Mouse (Mus musculus): ENCODE results near the gene Gna15. TPM values are rescaled to one million over a fixed set of nuclear protein-coding genes. Genes with fewer than 3 reads are reported as not detected.

Gene Gna15
- polyA plus RNA-seq, 1 experiment, result 0.16 TPM

DNA sequence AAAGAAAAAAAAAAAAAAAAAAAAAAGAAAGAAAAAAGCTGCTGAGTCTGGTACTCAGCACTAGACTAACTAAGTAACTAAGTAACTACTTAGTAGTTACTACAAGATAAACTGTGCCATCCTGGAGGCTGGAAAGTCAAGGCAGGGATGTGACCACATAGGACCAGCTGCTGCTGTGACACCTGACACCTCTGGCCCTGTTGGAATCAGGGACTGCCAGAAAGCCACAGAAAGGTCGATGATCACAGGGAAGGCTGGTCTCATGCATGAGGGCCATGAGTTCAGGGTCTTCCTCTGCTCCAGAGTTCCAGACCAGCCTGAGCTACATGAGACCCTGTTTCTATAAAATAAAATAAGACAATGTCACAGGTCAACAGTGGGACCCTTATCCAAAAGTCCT, 33.5 kb upstream of the Gna15 start:
- peaks cover 15% of the 10 kb centered on the region for H3K36me3 ChIP-seq (ENCODE audit: control insufficient read depth, insufficient read depth)
- H3K79me3 ChIP-seq (ENCODE audit: low read depth), result peaks cover 22% of the 10 kb centered on the region
- no peak overlapping the region for H3ac ChIP-seq (ENCODE audit: control insufficient read depth, insufficient read length, low read depth)
- H3K27me3 ChIP-seq (ENCODE audit: control insufficient read depth, insufficient read depth, insufficient read length), result no peaks in the 10 kb centered on the region
- H3K4me3 ChIP-seq (ENCODE audit: insufficient read depth, poor library complexity, severe bottlenecking), result no peak overlapping the region
- peaks cover 33% of the 10 kb centered on the region for H3K79me2 ChIP-seq (ENCODE audit: control insufficient read depth, insufficient read depth)
- TF ChIP-seq CEBPB (IDR thresholded peaks at IDR 0.05; ENCODE audit: low read depth) (no peak), MYOD1 (IDR thresholded peaks at IDR 0.05; ENCODE audit: control insufficient read depth, insufficient read length, low read depth) (peak; percentile 17), MAX (IDR thresholded peaks at IDR 0.05) (no peak), CTCF (IDR thresholded peaks at IDR 0.05; ENCODE audit: control insufficient read depth, insufficient read depth, insufficient read length) (no peak), FOSL1 (IDR thresholded peaks at IDR 0.05; ENCODE audit: insufficient read depth, low read length, poor library complexity, severe bottlenecking) (no peak), MYOG (IDR thresholded peaks at IDR 0.05; ENCODE audit: control insufficient read depth, extremely low read depth, insufficient read length) (no peak), USF1 (IDR thresholded peaks at IDR 0.05; ENCODE audit: low read depth) (no peak)

DNA sequence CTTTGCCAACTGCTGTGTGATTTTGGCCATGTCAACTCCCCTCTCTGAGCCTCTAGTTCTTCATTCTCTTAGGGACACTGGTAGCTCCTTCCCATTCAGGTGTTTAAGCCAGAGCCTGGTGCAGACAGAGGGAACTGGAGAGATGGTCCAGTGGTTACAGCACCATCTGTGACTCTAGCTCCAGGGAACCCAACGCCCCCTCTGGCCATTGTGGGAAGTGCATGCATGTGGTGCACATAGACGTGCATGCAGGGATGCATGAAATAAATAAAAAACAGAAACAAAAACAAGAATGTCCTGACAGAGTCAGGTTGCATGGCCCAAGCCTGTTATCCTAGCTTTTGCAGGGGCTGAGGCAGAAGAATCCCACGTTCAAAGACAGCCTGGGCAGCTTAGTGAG, 32.3 kb upstream of the Gna15 start:
- Histone ChIP-seq H3K79me2 (ENCODE audit: control insufficient read depth, insufficient read depth) (peaks cover 21% of the 10 kb centered on the region), H3K27me3 (ENCODE audit: control insufficient read depth, insufficient read depth, insufficient read length) (no peaks in the 10 kb centered on the region), H3K36me3 (ENCODE audit: control insufficient read depth, insufficient read depth) (peaks cover 2% of the 10 kb centered on the region), H3ac (ENCODE audit: control insufficient read depth, insufficient read length, low read depth) (no peak overlapping the region), H3K79me3 (ENCODE audit: low read depth) (peaks cover 10% of the 10 kb centered on the region), H3K4me3 (ENCODE audit: insufficient read depth, poor library complexity, severe bottlenecking) (no peak overlapping the region)
- no peak for TF ChIP-seq MYOD1 (IDR thresholded peaks at IDR 0.05; ENCODE audit: control insufficient read depth, insufficient read length, low read depth)
- TF ChIP-seq CTCF (IDR thresholded peaks at IDR 0.05; ENCODE audit: control insufficient read depth, insufficient read depth, insufficient read length), result no peak
- no peak for TF ChIP-seq USF1 (IDR thresholded peaks at IDR 0.05; ENCODE audit: low read depth)
- TF ChIP-seq FOSL1 (IDR thresholded peaks at IDR 0.05; ENCODE audit: insufficient read depth, low read length, poor library complexity, severe bottlenecking), result no peak
- no peak for TF ChIP-seq CEBPB (IDR thresholded peaks at IDR 0.05; ENCODE audit: low read depth)
- TF ChIP-seq MYOG (IDR thresholded peaks at IDR 0.05; ENCODE audit: control insufficient read depth, extremely low read depth, insufficient read length), result no peak
- TF ChIP-seq MAX (IDR thresholded peaks at IDR 0.05), result no peak

GRCm38 (mm10) chr10:81553807-81554755, 30.1 kb upstream of the Gna15 start:
- Histone ChIP-seq H3K4me3 (ENCODE audit: insufficient read depth, poor library complexity, severe bottlenecking) (no peak overlapping the region), H3K79me3 (ENCODE audit: low read depth) (no peaks in the 10 kb centered on the region)

GRCm38 (mm10) chr10:81553232-81553631, 29.2 kb upstream of the Gna15 start:
- H3K79me2 ChIP-seq (ENCODE audit: control insufficient read depth, insufficient read depth), result no peaks in the 10 kb centered on the region
- no peaks in the 10 kb centered on the region for H3K79me3 ChIP-seq (ENCODE audit: low read depth)
- no peaks in the 10 kb centered on the region for H3K27me3 ChIP-seq (ENCODE audit: control insufficient read depth, insufficient read depth, insufficient read length)
- H3ac ChIP-seq (ENCODE audit: control insufficient read depth, insufficient read length, low read depth), result no peak overlapping the region
- no peaks in the 10 kb centered on the region for H3K36me3 ChIP-seq (ENCODE audit: control insufficient read depth, insufficient read depth)
- TF ChIP-seq CTCF (IDR thresholded peaks at IDR 0.05; ENCODE audit: control insufficient read depth, insufficient read depth, insufficient read length), result no peak
- H3K4me3 ChIP-seq (ENCODE audit: insufficient read depth, poor library complexity, severe bottlenecking), result no peak overlapping the region

More at GRCm38 (mm10) chr10:81553807-81554755, 30.1 kb upstream of the Gna15 start:
- H3K36me3 ChIP-seq (ENCODE audit: control insufficient read depth, insufficient read depth), result no peaks in the 10 kb centered on the region
- no peak for TF ChIP-seq CEBPB (IDR thresholded peaks at IDR 0.05; ENCODE audit: low read depth)
- TF ChIP-seq MYOD1 (IDR thresholded peaks at IDR 0.05; ENCODE audit: control insufficient read depth, insufficient read length, low read depth), result no peak
- no peak overlapping the region for H3ac ChIP-seq (ENCODE audit: control insufficient read depth, insufficient read length, low read depth)
- no peaks in the 10 kb centered on the region for H3K27me3 ChIP-seq (ENCODE audit: control insufficient read depth, insufficient read depth, insufficient read length)
- H3K79me2 ChIP-seq (ENCODE audit: control insufficient read depth, insufficient read depth), result no peaks in the 10 kb centered on the region

DNA sequence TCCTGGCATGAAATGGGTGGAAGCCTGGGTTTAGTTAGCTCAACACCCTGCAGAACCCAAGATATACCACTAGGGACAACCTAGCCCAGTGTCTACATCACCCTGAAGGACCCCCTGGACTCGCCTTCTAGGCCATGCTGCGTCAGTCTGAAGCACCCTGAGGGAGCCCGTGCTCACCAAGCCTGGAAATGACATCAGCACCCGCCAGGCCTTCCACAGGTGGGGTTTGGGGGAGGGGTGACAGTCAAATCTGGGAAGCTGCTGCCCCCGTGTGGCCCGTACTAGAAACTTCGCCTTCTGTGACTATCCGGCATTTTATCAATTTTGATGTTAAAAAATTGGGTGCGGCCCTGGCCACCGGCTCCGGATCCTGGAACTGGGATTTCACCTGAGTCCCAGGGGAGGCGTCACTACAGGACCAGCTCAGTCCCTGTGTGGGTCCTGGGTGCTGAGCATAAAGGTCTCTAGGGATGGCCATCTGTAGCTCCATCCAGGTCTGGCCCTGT, 27.6 kb upstream of the Gna15 start:
- Histone ChIP-seq H3K79me2 (ENCODE audit: control insufficient read depth, insufficient read depth) (no peaks in the 10 kb centered on the region), H3K4me3 (ENCODE audit: insufficient read depth, poor library complexity, severe bottlenecking) (no peak overlapping the region), H3K79me3 (ENCODE audit: low read depth) (no peaks in the 10 kb centered on the region), H3ac (ENCODE audit: control insufficient read depth, insufficient read length, low read depth) (no peak overlapping the region), H3K36me3 (ENCODE audit: control insufficient read depth, insufficient read depth) (no peaks in the 10 kb centered on the region), H3K27me3 (ENCODE audit: control insufficient read depth, insufficient read depth, insufficient read length) (no peaks in the 10 kb centered on the region)
- TF ChIP-seq CEBPB (IDR thresholded peaks at IDR 0.05; ENCODE audit: low read depth) (no peak), FOSL1 (IDR thresholded peaks at IDR 0.05; ENCODE audit: insufficient read depth, low read length, poor library complexity, severe bottlenecking) (no peak), CTCF (IDR thresholded peaks at IDR 0.05; ENCODE audit: control insufficient read depth, insufficient read depth, insufficient read length) (peak; percentile 79), MAX (IDR thresholded peaks at IDR 0.05) (peak; percentile 66), USF1 (IDR thresholded peaks at IDR 0.05; ENCODE audit: low read depth) (no peak), MYOG (IDR thresholded peaks at IDR 0.05; ENCODE audit: control insufficient read depth, extremely low read depth, insufficient read length) (no peak), MYOD1 (IDR thresholded peaks at IDR 0.05; ENCODE audit: control insufficient read depth, insufficient read length, low read depth) (peak; percentile 78)

- Histone ChIP-seq H3ac (ENCODE audit: control insufficient read depth, insufficient read length, low read depth) (no peak overlapping the region), H3K27me3 (ENCODE audit: control insufficient read depth, insufficient read depth, insufficient read length) (no peaks in the 10 kb centered on the region), H3K79me3 (ENCODE audit: low read depth) (no peaks in the 10 kb centered on the region), H3K36me3 (ENCODE audit: control insufficient read depth, insufficient read depth) (no peaks in the 10 kb centered on the region), H3K79me2 (ENCODE audit: control insufficient read depth, insufficient read depth) (no peaks in the 10 kb centered on the region), H3K4me3 (ENCODE audit: insufficient read depth, poor library complexity, severe bottlenecking) (no peak overlapping the region)
- TF ChIP-seq CEBPB (IDR thresholded peaks at IDR 0.05; ENCODE audit: low read depth) (no peak), CTCF (IDR thresholded peaks at IDR 0.05; ENCODE audit: control insufficient read depth, insufficient read depth, insufficient read length) (peak; percentile 84)
These were observed 26.2 kb upstream of the Gna15 start for GRCm38 (mm10) chr10:81550257-81550656.

Measured in C2C12 (cell line).